22 mouse cellular contexts compared by ENCODE assay signal in the genomic region with DNA sequence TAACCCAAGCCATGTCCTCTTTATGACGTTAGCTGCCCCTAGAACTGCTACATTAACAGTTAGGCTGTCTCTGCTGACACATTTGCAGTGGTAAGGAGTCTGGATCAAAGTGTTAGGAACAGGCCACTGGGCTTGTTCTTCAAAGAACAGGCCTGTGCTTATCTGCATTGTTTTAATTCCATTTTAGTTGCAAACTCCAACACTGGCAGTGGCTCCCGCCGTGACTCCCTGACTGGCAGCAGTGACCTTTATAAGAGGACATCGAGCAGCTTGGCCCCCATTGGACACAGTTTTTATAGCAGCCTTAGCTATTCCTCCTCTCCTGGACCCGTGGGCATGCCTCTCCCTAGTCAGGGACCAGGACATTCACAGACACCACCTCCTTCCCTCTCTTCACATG. TPM values are rescaled to one million over a fixed set of nuclear protein-coding genes. Genes with fewer than 3 reads are reported as not detected.
A peak's percentile ranks its signal among the peaks of the same experiment; 100 is the strongest.
DNase-seq lines count a peak whose midpoint lies in the region; ATAC-seq and TF ChIP-seq lines count a peak whose summit lies in the region.
"Had no signal": no experiment of that assay in that cellular context is flagged by ENCODE, and none has a peak within 500 bp of the region (broad histone marks: within the 10 kb centered on the region; RNA-seq: fewer than 3 reads in every experiment).

No protein-coding gene starts in this region.

- no peaks in the 10 kb centered on the region for H3K9me3 ChIP-seq in heart, postnatal 0 days (replicated peaks; ENCODE audit: control insufficient read depth, low read length)
- H3K9me3 ChIP-seq: forebrain, embryonic 15.5 days; limb, embryonic 13.5 days; midbrain, embryonic 13.5 days; neural tube, embryonic 15.5 days had no signal

- peak overlapping the region; percentile 75 for H3K27ac ChIP-seq in gastrocnemius, adult 2 months
- H3K27ac ChIP-seq in cortical plate, adult 2 months (ENCODE audit: insufficient read depth, low read length) = 0 out of 2 replicates have a peak overlapping the region, but pooled peaks have one; percentile 66
- H3K27ac ChIP-seq in heart, postnatal 0 days (ENCODE audit: low read depth) = peak overlapping the region; percentile 84
- H3K27ac ChIP-seq: forebrain, embryonic 15.5 days; hindbrain, embryonic 14.5 days; limb, embryonic 13.5 days; liver, embryonic 14.5 days; midbrain, embryonic 13.5 days; neural tube, embryonic 15.5 days had no signal

- H3K4me1 ChIP-seq in cortical plate, adult 2 months (ENCODE audit: control insufficient read depth, insufficient read depth, low read length) = peaks cover 19% of the 10 kb centered on the region
- H3K4me1 ChIP-seq in heart, postnatal 0 days (ENCODE audit: control insufficient read depth, insufficient read depth) = peaks cover 28% of the 10 kb centered on the region
- H3K4me1 ChIP-seq: forebrain, embryonic 15.5 days; midbrain, embryonic 13.5 days had no signal

- ATAC-seq in heart, postnatal 0 days (ENCODE audit: insufficient read depth, low read depth) = peak; percentile 90
- ATAC-seq: activated CD4-positive, CD25-positive, alpha-beta regulatory T cell, adult 4 months; forebrain, embryonic 15.5 days; intestine, embryonic 16.5 days; lung, postnatal 0 days; midbrain, embryonic 13.5 days; Patski had no signal

- TF ChIP-seq CTCF in gastrocnemius, adult 2 months (IDR thresholded peaks at IDR 0.05) = no peak
- no peak for TF ChIP-seq CTCF in cortical plate, adult 2 months (IDR thresholded peaks at IDR 0.05; ENCODE audit: extremely low read depth, insufficient read depth, low read length)
- no peak for TF ChIP-seq CTCF in heart, postnatal 0 days (IDR thresholded peaks at IDR 0.05; ENCODE audit: low read depth)

- TF ChIP-seq POLR2A in cortical plate, adult 2 months (IDR thresholded peaks at IDR 0.05; ENCODE audit: extremely low read depth, insufficient read depth, low read length) = no peak

- H3K36me3 ChIP-seq in heart, postnatal 0 days (replicated peaks; ENCODE audit: control insufficient read depth, insufficient read depth, low read length) = peaks cover 82% of the 10 kb centered on the region

- peak; percentile 60; the same call in 1 of the 2 replicates for TF ChIP-seq EP300 in heart, postnatal 0 days (IDR thresholded peaks at IDR 0.05; ENCODE audit: low read depth)

- H3K27me3 ChIP-seq in heart, postnatal 0 days (ENCODE audit: control insufficient read depth, insufficient read depth, low read length) = no peaks in the 10 kb centered on the region
- H3K27me3 ChIP-seq: forebrain, embryonic 15.5 days; limb, embryonic 13.5 days; midbrain, embryonic 13.5 days; neural tube, embryonic 15.5 days; Patski had no signal

- intact Hi-C loops in gastrocnemius, adult 2 months (cut with DNase I) = no loop called here
- intact Hi-C loops in gastrocnemius, postnatal 14 days (cut with DNase I; ENCODE audit: low total_unique reads) = no loop called here

- H3K4me2 ChIP-seq in heart, postnatal 0 days (ENCODE audit: low read depth, low read length) = no peak overlapping the region
- H3K4me2 ChIP-seq: forebrain, embryonic 15.5 days; hindbrain, embryonic 14.5 days; limb, embryonic 13.5 days; midbrain, embryonic 13.5 days; neural tube, embryonic 15.5 days had no signal

- peak; percentile 61 for DNase-seq in gastrocnemius, adult 2 months
- DNase-seq in gastrocnemius, postnatal 14 days = no peak
- peak; percentile 68 to 73 for DNase-seq in heart, adult 9 months (ENCODE audit: low spot score in 2 of 2)
- peak; percentile 86 for DNase-seq in heart, postnatal 0 days (ENCODE audit: low spot score)
- no peak for DNase-seq in right cerebral cortex, postnatal 25 days
- no peak for DNase-seq in cerebellum, postnatal 36 days
- DNase-seq in cerebellum, adult 11 months = no peak
- DNase-seq: kidney, postnatal 14 days; right cerebral cortex, postnatal 4 days had no signal

- H3K9ac ChIP-seq in heart, postnatal 0 days (replicated peaks; ENCODE audit: low read depth, low read length) = no peak overlapping the region
- H3K9ac ChIP-seq: forebrain, embryonic 15.5 days; hindbrain, embryonic 14.5 days; limb, embryonic 13.5 days; liver, embryonic 14.5 days; midbrain, embryonic 13.5 days; neural tube, embryonic 15.5 days had no signal

- no peak overlapping the region for H3K4me3 ChIP-seq in gastrocnemius, adult 2 months
- no peak overlapping the region for H3K4me3 ChIP-seq in cortical plate, adult 2 months (ENCODE audit: insufficient read depth, low read length)
- no peak overlapping the region for H3K4me3 ChIP-seq in heart, postnatal 0 days (ENCODE audit: low read depth, low read length)
- H3K4me3 ChIP-seq: erythroblast, embryonic 14.5 days; forebrain, embryonic 15.5 days; limb, embryonic 13.5 days; midbrain, embryonic 13.5 days; myocyte; neural tube, embryonic 15.5 days had no signal

- 21% methylated on average over 5 of the region's 5 CpGs for WGBS in heart, postnatal 0 days

RNA-seq across cellular contexts. Expression of gene Sdc3, which starts 38.6 kb away (rescaled TPM):
- total RNA-seq in gastrocnemius, adult 2 months (2021) = 10 to 100 TPM in 1 of 2 experiments, 1 to 10 TPM in 1; 8.5 to 12.5 TPM
- total RNA-seq in gastrocnemius, postnatal 14 days (2021) = 10 to 100 TPM; 23.3 to 25.2 TPM
- 81.5 and 83.1 TPM in 2 replicates for polyA plus RNA-seq in cortical plate, adult 2 months (2012; rRNA removed)
- 44.2 and 55.2 TPM in 2 replicates for total RNA-seq in heart, postnatal 0 days (2014; rRNA removed; ENCODE audit: low replicate concordance)
- 9.3 and 9.4 TPM in 2 replicates for polyA plus RNA-seq in heart, postnatal 0 days (2015; fragmentation: Nextera tagmentation; extraction: Ambion mirVana)

Comparison
In these comparisons a context has a peak if more than half of its experiments do, and no peak if none do; other contexts are left out.
1. DNase-seq: peak in gastrocnemius, adult 2 months (single experiment), heart, adult 9 months (2 of 2) and heart, postnatal 0 days (single experiment); none in gastrocnemius, postnatal 14 days (single experiment), right cerebral cortex, postnatal 25 days (single experiment), cerebellum, postnatal 36 days (0 of 2) and cerebellum, adult 11 months (single experiment).
2. Peak in every context shown above with its lines, with median percentiles within 50 percentile points of each other: H3K27ac ChIP-seq.